In the genomic region with DNA sequence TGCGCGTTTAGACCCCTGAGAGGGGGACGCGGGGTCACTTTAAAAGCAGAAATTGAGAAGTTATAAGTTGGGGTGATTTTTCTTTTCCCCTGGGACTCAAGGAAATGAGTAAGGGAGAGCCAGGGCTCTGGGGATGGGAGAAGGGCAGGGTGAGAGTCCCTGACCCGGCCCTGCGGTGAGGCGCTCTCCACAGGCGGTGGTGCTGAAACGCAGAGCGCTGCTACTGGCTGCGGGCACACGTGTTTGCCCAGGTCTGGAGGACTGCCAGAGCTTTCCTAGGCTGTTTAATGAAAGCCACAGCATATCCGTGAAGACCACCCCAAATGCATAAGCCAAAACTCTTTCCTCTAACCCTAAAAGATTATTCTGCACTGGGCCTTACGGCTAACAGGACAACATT, we compare ENCODE assay signal across 8 mouse cellular contexts. TPM values are rescaled to one million over a fixed set of nuclear protein-coding genes. Genes with fewer than 3 reads are reported as not detected.
DNase-seq lines count a peak whose midpoint lies in the region; ATAC-seq and TF ChIP-seq lines count a peak whose summit lies in the region.

No protein-coding gene starts in this region.

- DNase-seq in ZHBTc4 (ENCODE audit: low read depth, low spot score): peak; percentile 70
- DNase-seq in cerebellum, adult 9-10 months: peak; percentile 73
- DNase-seq in left cerebral cortex, adult 2 months (ENCODE audit: extremely low spot score in 1 of 2, low spot score in 2 of 2): peak; percentile 38 to 48
- peak; percentile 73 for DNase-seq in midbrain, embryonic 10.5 days (ENCODE audit: low spot score)
- DNase-seq in splenic B cell, adult 2 months (ENCODE audit: low read depth, low spot score): peak; percentile 6
- no peak for DNase-seq in spleen, postnatal 36 days (ENCODE audit: low spot score in 2 of 2)

- peak overlapping the region; percentile 58 for H3K4me2 ChIP-seq in hindbrain, embryonic 12.5 days (replicated peaks)

- 0 out of 2 replicates have a peak, but pooled peaks have one; percentile 24 for ATAC-seq in frontal cortex, adult (ENCODE audit: low TSS enrichment)
- peak; percentile 51; the same call in 1 of the 2 replicates for ATAC-seq in hindbrain, embryonic 12.5 days (ENCODE audit: low FRiP score)

- intact Hi-C loops in left cerebral cortex, adult 2 months (cut with DNase I): no loop called here

- peak overlapping the region; percentile 84 for H3K9ac ChIP-seq in hindbrain, embryonic 12.5 days

- no peak overlapping the region for H3K27ac ChIP-seq in hindbrain, embryonic 12.5 days
- H3K27ac ChIP-seq in left cerebral cortex, adult 2 months: peak overlapping the region; percentile 92; the same call in 1 of the 2 replicates
- no peak overlapping the region for H3K27ac ChIP-seq in midbrain, embryonic 10.5 days (replicated peaks)

- H3K4me1 ChIP-seq in hindbrain, embryonic 12.5 days: peaks cover 19% of the 10 kb centered on the region
- peaks cover 20% of the 10 kb centered on the region for H3K4me1 ChIP-seq in midbrain, embryonic 10.5 days

- peaks cover 37% of the 10 kb centered on the region for H3K27me3 ChIP-seq in hindbrain, embryonic 12.5 days
- peaks cover 49% of the 10 kb centered on the region for H3K27me3 ChIP-seq in midbrain, embryonic 10.5 days (ENCODE audit: low read depth, poor library complexity, severe bottlenecking)
- no peaks in the 10 kb centered on the region for H3K27me3 ChIP-seq in splenic B cell, adult 2 months (ENCODE audit: control insufficient read depth, insufficient read depth, low read length, poor library complexity, severe bottlenecking)

- H3K9me3 ChIP-seq in hindbrain, embryonic 12.5 days (replicated peaks): no peaks in the 10 kb centered on the region
- no peaks in the 10 kb centered on the region for H3K9me3 ChIP-seq in midbrain, embryonic 10.5 days (replicated peaks)

- no peak for TF ChIP-seq CTCF in left cerebral cortex, adult 2 months (IDR thresholded peaks at IDR 0.05)

- H3K4me3 ChIP-seq in hindbrain, embryonic 12.5 days: peak overlapping the region; percentile 66
- H3K4me3 ChIP-seq in left cerebral cortex, adult 2 months: peak overlapping the region; percentile 83
- peak overlapping the region; percentile 68 for H3K4me3 ChIP-seq in midbrain, embryonic 10.5 days

- 4% methylated on average over 14 of the region's 14 CpGs for WGBS in hindbrain, embryonic 12.5 days
- 6% methylated on average over 14 of the region's 14 CpGs for WGBS in midbrain, embryonic 10.5 days

- no peaks in the 10 kb centered on the region for H3K36me3 ChIP-seq in hindbrain, embryonic 12.5 days
- H3K36me3 ChIP-seq in midbrain, embryonic 10.5 days: no peaks in the 10 kb centered on the region
- H3K36me3 ChIP-seq in splenic B cell, adult 2 months (ENCODE audit: control insufficient read depth, insufficient read depth, low read length, poor library complexity, severe bottlenecking): no peaks in the 10 kb centered on the region

RNA-seq across cellular contexts. Expression of gene Nmnat2, which starts 1.4 kb away (rescaled TPM):
- 37.7 and 39.7 TPM in 2 replicates for polyA plus RNA-seq in hindbrain, embryonic 12.5 days (2016; fragmentation: Nextera tagmentation; extraction: Ambion mirVana)
- 100 to 1,000 TPM; 167 to 171 TPM for total RNA-seq in left cerebral cortex, adult 2 months (2021)
- 10.5 and 10.7 TPM in 2 replicates for polyA plus RNA-seq in midbrain, embryonic 10.5 days (2016; fragmentation: Nextera tagmentation; extraction: Ambion mirVana)

RNA-seq across cellular contexts. Expression of gene Smg7, which starts 53.8 kb away (rescaled TPM):
- 40.8 and 42.4 TPM in 2 replicates for polyA plus RNA-seq in hindbrain, embryonic 12.5 days (2016; fragmentation: Nextera tagmentation; extraction: Ambion mirVana)
- 100 to 1,000 TPM in 1 of 2 experiments, 10 to 100 TPM in 1; 99.7 to 108 TPM for total RNA-seq in left cerebral cortex, adult 2 months (2021)
- 35.4 and 40.0 TPM in 2 replicates for polyA plus RNA-seq in midbrain, embryonic 10.5 days (2016; fragmentation: Nextera tagmentation; extraction: Ambion mirVana)

Comparison
In these comparisons a context has a peak if more than half of its experiments do, and no peak if none do; other contexts are left out.
1. DNase-seq: peak in ZHBTc4 (single experiment), cerebellum, adult 9-10 months (single experiment), left cerebral cortex, adult 2 months (2 of 2), midbrain, embryonic 10.5 days (single experiment) and splenic B cell, adult 2 months (single experiment); none in spleen, postnatal 36 days (0 of 2).
2. Peak in every context shown above with its lines, with median percentiles within 50 percentile points of each other: H3K4me3 ChIP-seq.